In the genomic region with DNA sequence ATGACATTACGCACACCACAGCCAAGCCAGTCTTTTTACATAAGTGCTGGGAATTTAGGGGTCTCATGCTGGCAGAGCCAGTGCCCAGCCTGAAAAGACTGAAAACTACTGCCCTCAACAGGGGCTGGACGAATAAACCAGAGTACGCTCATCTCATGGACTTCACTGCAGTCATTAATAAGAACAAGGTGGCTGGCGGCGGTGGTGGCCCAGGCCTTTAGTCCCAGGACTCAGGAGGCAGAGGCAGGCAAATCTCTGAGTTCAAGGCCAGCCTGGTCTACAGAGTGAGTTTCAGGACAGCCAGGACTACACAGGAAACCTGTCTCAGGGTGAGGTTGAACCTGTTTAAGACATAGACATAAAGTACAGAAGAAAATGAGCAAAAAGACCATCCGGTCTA, we compare ENCODE assay signal across 1 mouse cellular context.
TF ChIP-seq lines count a peak whose summit lies in the region.

No protein-coding gene starts in this region.

TF ChIP-seq in CH12.LX, 34 proteins besides CTCF, POLR2A, EP300 and RAD21:
- TF ChIP-seq MAX (IDR thresholded peaks at IDR 0.05; ENCODE audit: low read length) (no peak), POLR2AphosphoS2 (IDR thresholded peaks at IDR 0.05; ENCODE audit: low read depth, low read length) (0 out of 2 replicates have a peak, but pooled peaks have one; percentile 5)
